Mouse (Mus musculus) liver, embryonic 14.5 days (tissue): ENCODE measurements around the gene Cd69. TPM values are rescaled to one million over a fixed set of nuclear protein-coding genes. Genes with fewer than 3 reads are reported as not detected.

ENCODE experiments used
- ATAC-seq: fragments of 200-750 bp; cut with Nextera tagmentation; 2 replicates; pipeline ENCODE4 v1.8.0; 2017; ENCODE audit warnings: moderate number of reproducible peaks, mild to moderate bottlenecking, moderate library complexity; ENCODE audit not compliant: insufficient read depth
- DNase-seq, 3 experiments: peaks; one replicate each; pipeline ENCODE4 v3.0.0-alpha.2; 2012 to 2013; ENCODE audit warnings: low read depth in 3 of 3, low spot score in 3 of 3
- H3K27ac ChIP-seq: fragments of 300-500 bp; sonication (generic); 2 replicates; pipeline ENCODE4 v1.5.1; 2014; ENCODE audit warnings: moderate library complexity, mild to moderate bottlenecking, control low read depth, inconsistent platforms
- H3K27me3 ChIP-seq: fragments of 300-500 bp; sonication (generic); 2 replicates; pipeline ENCODE4 v1.6.1; 2014; ENCODE audit warnings: mild to moderate bottlenecking, low read length, moderate library complexity; ENCODE audit not compliant: control insufficient read depth, insufficient read depth
- H3K36me3 ChIP-seq: fragments of 300-500 bp; sonication (generic); replicated peaks from 2 replicates; pipeline ENCODE4 v1.6.1; 2014; ENCODE audit warnings: low read depth; ENCODE audit not compliant: control insufficient read depth, insufficient read depth
- H3K4me1 ChIP-seq, 2 experiments: fragments of 200-500 bp in 1 of 2; fragments of 300-500 bp in 1 of 2; sonication (generic) in 1 of 2; replicated peaks; 2 replicates each; pipeline ENCODE4 v1.6.1; 2012 to 2014; ENCODE audit warnings: antibody characterized with exemption in 1 of 2, inconsistent platforms in 1 of 2, low read length in 1 of 2; ENCODE audit not compliant: control insufficient read depth in 2 of 2, insufficient read depth in 2 of 2
- H3K4me2 ChIP-seq: fragments of 300-500 bp; sonication (generic); 2 replicates; pipeline ENCODE4 v1.6.1; 2014; ENCODE audit warnings: low read depth, mild to moderate bottlenecking, control low read depth, moderate library complexity
- H3K4me3 ChIP-seq, 2 experiments: fragments of 200-500 bp in 1 of 2; fragments of 300-500 bp in 1 of 2; sonication (generic) in 1 of 2; 2 replicates each; pipeline ENCODE4 v1.5.1; 2012 to 2014; ENCODE audit warnings: low read depth in 2 of 2, low read length in 2 of 2, mild to moderate bottlenecking in 2 of 2, control low read depth in 1 of 2, inconsistent platforms in 1 of 2, moderate library complexity in 1 of 2; ENCODE audit not compliant: insufficient read depth in 1 of 2
- H3K9ac ChIP-seq: fragments of 300-500 bp; sonication (generic); replicated peaks from 2 replicates; pipeline ENCODE4 v1.6.1; 2014; ENCODE audit warnings: mild to moderate bottlenecking, control low read depth, moderate library complexity
- H3K9me3 ChIP-seq: fragments of 300-500 bp; sonication (generic); 2 replicates; pipeline ENCODE4 v1.6.1; 2016; ENCODE audit warnings: low read length, mixed read lengths; ENCODE audit not compliant: control insufficient read depth
- CTCF ChIP-seq: IDR thresholded peaks from 2 replicates; pipeline ENCODE4 v1.5.1; 2016; ENCODE audit warnings: antibody characterized with exemption, low read depth, control low read depth
- EP300 ChIP-seq: IDR thresholded peaks from 2 replicates; pipeline ENCODE4 v1.6.1; 2016; ENCODE audit warnings: antibody characterized with exemption, low read depth
- WGBS: fragments of 180-500 bp; shearing (Covaris S2); extraction: QIAGEN DNeasy Blood & Tissue Kit; methylation state at CpG from one replicate; pipeline ENCODE4 v1.1.7; 2014; ENCODE audit not compliant: insufficient replicate concordance; 5-methylcytosine and 5-hydroxymethylcytosine counted together
- polyA plus RNA-seq, 2 experiments: library from polyadenylated mRNA; depleted of rRNA in 1 of 2; stranded (reverse) in 1 of 2; unstranded in 1 of 2; fragments of >200 nt; fragmentation: Nextera tagmentation in 1 of 2; extraction: Ambion mirVana in 1 of 2; gene quantifications; 2 replicates each; pipeline versions ENCODE4 v1.2.1 to v1.2.3; 2012 to 2014

Gene Cd69
- polyA plus RNA-seq, 2 experiments: 0.98 to 1.1 TPM

- Histone ChIP-seq H3K27me3 (no peaks in the 10 kb centered on the region), H3K4me3 (peak overlapping the region; percentile 60 to 98), H3K4me1 (peaks cover 29 to 43% of the 10 kb centered on the region in 2 experiments), H3K9me3 (no peaks in the 10 kb centered on the region), H3K9ac (peak overlapping the region; percentile 61), H3K4me2 (peak overlapping the region; percentile 75), H3K36me3 (no peaks in the 10 kb centered on the region), H3K27ac (peak overlapping the region; percentile 27; the same call in 1 of the 2 replicates)
- WGBS: 5% methylated on average over 16 of the region's 16 CpGs
- peak; percentile 59 to 71 (median 66) for DNase-seq
- ATAC-seq: peak; percentile 90
- TF ChIP-seq CTCF (peak; percentile 91), EP300 (peak; percentile 11; the same call in 1 of the 2 replicates)
Measured at GRCm38 (mm10) chr6:129237350-129238274, 37.6 kb downstream of the Cd69 start.

GRCm38 (mm10) chr6:129236652-129237342 lies 38.4 kb downstream of the Cd69 start:
- DNase-seq (no peak), ATAC-seq (no peak)
- Histone ChIP-seq H3K9me3 (no peaks in the 10 kb centered on the region), H3K27me3 (no peaks in the 10 kb centered on the region), H3K9ac (no peak overlapping the region), H3K4me1 (peaks cover 33 to 49% of the 10 kb centered on the region in 2 experiments), H3K4me3 (peak overlapping the region in 1 of 2 experiments; percentile 60; a peak in 2 of 4 replicates), H3K4me2 (peak overlapping the region; percentile 75), H3K36me3 (no peaks in the 10 kb centered on the region), H3K27ac (peak overlapping the region; percentile 7)
- TF ChIP-seq CTCF: no peak
- no peak for TF ChIP-seq EP300
- 71% methylated on average over 2 of the region's 2 CpGs for WGBS

- WGBS: 47% methylated on average over 5 of the region's 5 CpGs
- H3K9me3 ChIP-seq: no peaks in the 10 kb centered on the region
- TF ChIP-seq EP300 (no peak), CTCF (no peak)
- H3K4me2 ChIP-seq: peak overlapping the region; percentile 40
- no peak for DNase-seq
- no peaks in the 10 kb centered on the region for H3K27me3 ChIP-seq
- no peak for ATAC-seq
- no peaks in the 10 kb centered on the region for H3K36me3 ChIP-seq
- H3K4me3 ChIP-seq: no peak overlapping the region
- no peak overlapping the region for H3K9ac ChIP-seq
- H3K27ac ChIP-seq: peak overlapping the region; percentile 9; the same call in 1 of the 2 replicates
- peaks cover 36 to 55% of the 10 kb centered on the region in 2 experiments for H3K4me1 ChIP-seq
Measured at GRCm38 (mm10) chr6:129235855-129236461, 39.3 kb downstream of the Cd69 start.

GRCm38 (mm10) chr6:129234456-129235360 lies 40.5 kb downstream of the Cd69 start:
- no peak overlapping the region for H3K4me3 ChIP-seq
- H3K4me1 ChIP-seq: peaks cover 47 to 67% of the 10 kb centered on the region in 2 experiments
- H3K9me3 ChIP-seq: no peaks in the 10 kb centered on the region
- DNase-seq (no peak), ATAC-seq (peak; percentile 59)
- H3K27me3 ChIP-seq: no peaks in the 10 kb centered on the region
- H3K36me3 ChIP-seq: no peaks in the 10 kb centered on the region
- 15% methylated on average over 8 of the region's 8 CpGs for WGBS
- peak overlapping the region; percentile 18 for H3K9ac ChIP-seq
- peak overlapping the region; percentile 35 for H3K27ac ChIP-seq
- TF ChIP-seq CTCF: no peak
- TF ChIP-seq EP300: peak; percentile 55
- peak overlapping the region; percentile 40 for H3K4me2 ChIP-seq
